Mouse (Mus musculus): ENCODE data around the gene B230104I21Rik. TPM values are rescaled to one million over a fixed set of nuclear protein-coding genes. Genes with fewer than 3 reads are reported as not detected.
A peak's percentile ranks its signal among the peaks of the same experiment; 100 is the strongest.

The B230104I21Rik gene
- total RNA-seq, 2 experiments from 2014 or later: not detected

GRCm38 (mm10) chr4:154393196-154394122, 57.5 kb downstream of the B230104I21Rik start:
- DNase-seq: peak; percentile 50

- no peak for DNase-seq
Measured at GRCm38 (mm10) chr4:154394123-154394722, 58.3 kb downstream of the B230104I21Rik start.

GRCm38 (mm10) chr4:154396652-154397301, 60.9 kb downstream of the B230104I21Rik start:
- no peak for DNase-seq

Other genes starting within 250 kb of the B230104I21Rik start
- under 1 TPM in 1 of 2 experiments, not detected in 1; 0.15 TPM for gene Trp73, start 195.9 kb upstream of the B230104I21Rik start, total RNA-seq (2021)
- gene Wrap73, start 193.8 kb upstream of the B230104I21Rik start, total RNA-seq (2021): 10 to 100 TPM; 15.2 to 19.1 TPM
- gene Tprgl, start 175.5 kb upstream of the B230104I21Rik start, total RNA-seq (2021): 100 to 1,000 TPM; 111 to 120 TPM
- gene Megf6, start 165.4 kb upstream of the B230104I21Rik start, total RNA-seq (2021): 10 to 100 TPM in 1 of 2 experiments, 1 to 10 TPM in 1; 9.5 to 10.3 TPM
- 1 to 10 TPM; 1.7 to 2.4 TPM for gene Arhgef16, start 34.5 kb upstream of the B230104I21Rik start, total RNA-seq (2021)